Mouse (Mus musculus) layer of hippocampus, adult 9-10 months (tissue): ENCODE results near the gene Tgfb1i1.

ENCODE experiments used
- DNase-seq: peaks from one replicate; pipeline ENCODE4 v3.0.0; 2022; ENCODE audit warnings: low spot score

Tgfb1i1 gene

DNA sequence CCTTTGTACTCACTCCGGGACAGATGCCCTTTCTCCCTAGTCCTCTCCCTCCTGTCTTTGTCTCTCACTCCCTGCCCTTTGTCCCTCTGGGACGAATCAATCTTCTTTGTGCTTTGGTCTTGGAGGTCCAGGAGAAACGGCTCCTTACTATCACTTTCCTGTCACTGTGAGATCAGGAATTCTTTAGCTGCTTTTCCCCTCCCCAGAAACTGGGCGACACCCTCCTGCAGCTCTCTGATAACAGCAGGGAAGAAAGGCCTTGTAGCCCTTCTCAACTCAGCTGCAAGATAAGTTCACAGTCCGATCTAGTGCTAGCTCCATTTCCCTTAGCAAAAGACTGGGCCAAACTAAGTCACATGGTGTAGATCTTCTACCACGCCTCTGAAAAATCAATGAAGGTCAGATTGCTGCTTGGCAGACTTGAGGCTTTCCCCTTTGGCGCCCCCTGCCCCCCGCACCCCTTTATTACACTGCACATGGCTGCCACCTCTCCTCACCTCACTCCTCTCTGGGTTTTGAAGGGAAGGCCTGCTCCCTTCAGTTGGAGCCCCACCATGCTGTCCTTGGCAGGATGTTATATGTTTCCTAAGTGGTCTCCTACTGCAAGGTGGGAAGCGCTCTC, 42.4 kb downstream of the Tgfb1i1 start:
- DNase-seq, result no peak

DNA sequence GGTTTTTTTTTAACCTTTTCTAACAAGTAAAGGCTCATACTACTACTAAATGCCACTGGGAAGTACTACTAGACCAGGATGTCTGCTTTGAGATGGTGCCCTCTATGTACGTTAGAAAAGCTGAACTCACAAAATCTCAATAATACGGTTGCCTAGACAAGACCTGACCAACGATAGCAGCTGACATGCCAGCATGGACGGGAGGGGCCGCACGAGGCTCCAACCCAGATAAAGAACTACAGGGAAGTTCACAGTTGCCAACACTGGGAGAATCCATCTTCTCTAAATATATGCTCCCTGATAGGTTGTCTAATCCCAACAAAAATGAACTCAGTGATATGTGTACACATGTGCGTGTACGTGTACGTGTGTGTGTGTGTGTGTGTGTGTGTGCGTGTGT, 48.2 kb downstream of the Tgfb1i1 start:
- no peak for DNase-seq

DNA sequence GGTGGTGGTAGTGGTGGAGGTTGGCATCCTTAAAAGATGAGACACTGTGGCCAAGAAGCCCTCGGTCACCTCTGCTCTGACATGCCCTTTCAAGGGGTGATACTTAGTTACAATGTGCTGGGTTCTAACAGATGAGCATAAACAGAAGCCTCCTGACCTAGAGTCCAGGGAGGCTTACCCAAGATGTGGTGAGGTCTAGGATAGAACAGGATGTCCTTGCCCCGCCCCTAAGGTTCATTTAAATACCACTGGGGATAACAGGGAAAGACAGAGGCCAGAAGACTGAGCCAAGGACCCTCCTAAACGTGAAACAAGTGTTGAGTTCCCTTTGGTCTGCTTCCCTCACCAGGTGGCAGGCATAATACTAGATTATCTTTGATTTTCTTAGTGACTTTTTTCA, 49.9 kb downstream of the Tgfb1i1 start:
- no peak for DNase-seq

DNA sequence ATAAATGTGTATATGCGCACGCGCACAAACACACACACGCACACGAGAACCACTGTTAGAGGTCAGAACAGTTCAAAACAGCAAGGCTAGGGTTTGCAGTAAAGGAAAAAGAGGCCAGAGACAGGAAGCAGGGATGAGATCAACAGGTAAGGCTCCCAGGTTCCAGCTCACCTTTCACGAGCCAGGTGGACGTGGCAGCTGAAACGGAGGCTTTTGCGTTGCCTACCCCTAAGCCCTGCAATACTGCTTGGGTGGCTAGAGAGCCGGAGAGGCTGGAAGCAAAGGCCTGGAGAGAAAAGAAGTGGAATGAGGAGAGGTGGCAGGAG, 50.6 kb downstream of the Tgfb1i1 start:
- no peak for DNase-seq

DNA sequence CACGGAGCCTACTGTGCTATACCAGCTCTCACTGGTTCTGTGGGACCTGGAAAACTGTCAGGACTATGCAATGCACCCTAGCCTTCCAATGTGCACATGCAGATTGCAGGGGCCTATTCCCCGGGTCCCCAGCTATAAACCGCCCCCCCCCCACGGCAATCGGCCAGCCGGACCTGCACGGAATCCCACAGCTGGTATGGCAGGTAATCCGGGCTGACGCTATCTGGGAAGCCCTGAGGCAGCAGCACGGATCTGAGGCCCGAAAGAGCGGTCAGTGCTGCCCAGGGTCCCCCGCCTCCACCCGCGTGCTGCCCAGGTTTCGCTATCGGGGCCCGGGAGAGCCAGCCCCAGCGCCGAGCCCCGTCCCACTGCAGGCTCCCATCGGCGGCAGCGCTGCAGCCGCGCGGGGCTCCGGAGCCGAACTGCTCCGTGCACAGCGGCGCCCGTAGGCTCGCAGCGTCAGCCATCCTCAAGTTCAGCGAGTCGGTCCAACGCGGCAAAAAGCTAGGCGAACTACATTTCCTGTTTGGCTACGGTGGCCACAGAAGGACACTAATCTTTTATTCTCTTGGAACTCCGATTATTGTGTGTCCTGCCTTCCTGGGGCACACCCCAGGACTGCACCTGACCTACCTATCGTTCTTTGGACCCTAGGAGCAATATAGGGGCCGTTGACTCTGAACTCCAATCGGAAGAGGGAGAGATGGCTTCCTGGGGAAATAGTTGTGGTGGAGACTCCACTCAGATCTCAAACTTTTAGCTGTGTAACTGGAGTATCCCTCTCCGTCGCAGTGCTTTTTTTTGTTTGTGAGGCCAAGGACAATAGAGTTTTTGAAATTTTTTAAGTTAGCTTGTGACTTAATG, 51.2 kb downstream of the Tgfb1i1 start, which contains the start of gene BC017158:
TSS of gene BC017158 (minus strand) at position 554 of the 864 bp plus-strand sequence.
- peak; percentile 40 for DNase-seq

DNA sequence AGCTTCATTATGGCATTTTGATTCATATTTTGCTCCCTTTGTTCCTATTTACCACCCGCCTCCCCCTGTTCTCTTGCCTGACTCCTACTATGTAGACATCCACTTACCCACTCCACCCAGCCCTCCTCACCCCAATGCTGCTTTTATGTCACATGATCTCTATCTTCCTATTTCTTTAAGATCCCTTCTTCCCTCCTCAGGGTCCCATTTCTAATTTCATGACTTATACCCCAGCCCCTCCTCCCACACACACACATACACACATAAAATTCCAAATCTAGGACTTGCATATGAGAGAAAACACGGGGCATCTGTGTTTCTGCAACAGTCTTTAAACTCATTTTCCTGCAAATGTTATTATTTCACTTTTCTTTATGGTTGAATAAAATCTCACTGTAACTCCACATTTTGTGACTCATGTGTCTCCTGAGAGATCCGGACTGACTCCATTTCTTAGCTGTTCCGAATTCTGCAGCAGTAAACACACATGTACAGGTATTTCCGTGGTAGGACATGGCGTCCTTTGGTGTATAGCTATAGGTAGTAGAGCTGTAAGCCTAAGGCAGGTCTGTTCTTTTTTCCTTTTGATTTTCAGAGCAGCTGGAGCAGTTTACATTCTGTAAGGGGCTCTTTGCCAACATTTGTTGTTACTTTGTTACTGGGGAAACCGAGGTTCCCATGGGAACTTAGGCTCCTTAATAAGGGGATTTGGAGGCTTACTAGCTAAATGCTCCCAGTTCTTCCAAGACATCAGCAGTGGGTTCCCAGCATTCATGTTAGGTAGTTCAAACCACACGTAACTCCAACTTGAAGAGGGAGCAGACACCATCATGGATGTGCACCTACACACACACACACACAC, 52.1 kb downstream of the Tgfb1i1 start:
- no peak for DNase-seq

DNA sequence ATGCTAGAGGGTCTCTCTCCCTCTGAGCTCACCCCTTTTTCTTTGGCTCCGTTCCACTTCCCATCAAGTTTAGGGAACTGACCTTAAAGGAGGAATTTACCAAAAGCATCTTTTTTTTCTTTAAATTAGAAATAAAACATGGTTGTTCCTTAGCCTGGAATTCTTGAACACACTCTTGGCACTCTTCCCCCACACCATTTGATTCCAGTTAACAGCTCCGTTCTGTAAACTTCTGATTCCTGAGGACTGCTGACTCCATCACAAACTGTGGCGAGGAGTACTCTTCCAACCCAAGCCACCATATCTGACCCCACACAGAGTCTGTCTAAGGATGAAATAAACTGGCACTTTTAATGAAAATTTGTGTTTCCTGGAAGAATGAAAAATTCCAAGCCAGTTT, 54.3 kb downstream of the Tgfb1i1 start:
- DNase-seq, result no peak

DNA sequence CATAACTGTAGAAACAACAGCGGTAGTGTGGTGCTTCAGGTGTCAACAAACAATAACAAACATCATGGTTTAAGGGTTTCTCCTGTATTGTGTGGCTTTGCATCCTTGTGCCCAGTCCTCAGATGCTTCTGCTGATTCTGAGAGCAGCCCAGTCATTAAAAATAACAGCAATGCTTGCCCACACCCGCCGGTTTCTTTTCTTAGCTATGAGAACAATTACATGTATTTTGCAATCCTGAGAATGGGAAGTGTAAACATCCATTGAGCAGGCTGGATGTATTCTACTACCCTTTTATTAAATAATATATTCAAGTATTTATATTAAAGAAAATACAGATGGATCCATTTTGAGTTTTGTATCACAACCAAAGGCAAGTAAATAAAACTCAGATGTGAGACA, 55.5 kb downstream of the Tgfb1i1 start:
- no peak for DNase-seq

DNA sequence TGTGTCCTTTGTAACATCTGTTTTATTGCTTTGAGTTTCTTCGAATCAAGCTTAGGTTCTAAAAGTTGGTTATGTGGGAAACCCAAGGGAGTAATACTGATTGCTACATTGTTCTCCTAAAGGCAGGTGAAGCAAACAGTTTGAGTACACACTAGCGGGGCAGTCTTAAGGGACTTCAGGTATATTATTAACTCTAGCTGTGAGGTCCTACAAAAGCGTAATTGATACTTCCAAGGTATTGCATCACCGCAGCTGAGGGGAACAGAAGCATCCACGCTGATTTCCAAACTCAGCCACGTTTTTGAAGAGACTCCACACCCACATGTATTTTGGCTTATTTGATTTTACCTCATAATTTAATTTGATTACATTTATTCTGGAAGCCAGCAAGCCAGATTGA, 57.6 kb downstream of the Tgfb1i1 start:
- no peak for DNase-seq

DNA sequence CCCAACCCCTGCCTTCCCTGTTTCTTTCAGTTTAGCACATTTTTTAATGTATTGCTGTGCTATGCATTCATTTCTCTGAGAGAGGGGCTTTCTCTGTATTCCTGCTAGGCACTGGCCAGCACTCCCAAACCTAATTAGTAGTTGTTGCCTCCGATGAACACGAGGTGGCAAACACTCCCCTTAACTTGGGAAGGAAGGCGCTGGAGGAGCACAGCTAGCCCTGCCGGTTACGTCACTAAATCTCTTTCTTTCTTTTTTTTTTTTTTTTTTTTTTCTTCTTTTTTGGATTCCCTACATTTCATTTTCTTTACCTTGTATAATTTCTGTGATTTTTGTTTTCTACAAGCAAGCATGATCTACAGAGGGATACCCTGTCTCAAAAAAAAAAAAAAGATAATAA, 58.3 kb downstream of the Tgfb1i1 start:
- DNase-seq, result no peak
